Mouse (Mus musculus): ENCODE measurements around the gene Ftsj3.
A peak's percentile ranks its signal among the peaks of the same experiment; 100 is the strongest.
"Not testable (repeated sequence)": the region's sequence is repeated elsewhere in the genome, so short reads cannot be mapped to it uniquely, and the experiment has no call there.

Ftsj3 gene

DNA sequence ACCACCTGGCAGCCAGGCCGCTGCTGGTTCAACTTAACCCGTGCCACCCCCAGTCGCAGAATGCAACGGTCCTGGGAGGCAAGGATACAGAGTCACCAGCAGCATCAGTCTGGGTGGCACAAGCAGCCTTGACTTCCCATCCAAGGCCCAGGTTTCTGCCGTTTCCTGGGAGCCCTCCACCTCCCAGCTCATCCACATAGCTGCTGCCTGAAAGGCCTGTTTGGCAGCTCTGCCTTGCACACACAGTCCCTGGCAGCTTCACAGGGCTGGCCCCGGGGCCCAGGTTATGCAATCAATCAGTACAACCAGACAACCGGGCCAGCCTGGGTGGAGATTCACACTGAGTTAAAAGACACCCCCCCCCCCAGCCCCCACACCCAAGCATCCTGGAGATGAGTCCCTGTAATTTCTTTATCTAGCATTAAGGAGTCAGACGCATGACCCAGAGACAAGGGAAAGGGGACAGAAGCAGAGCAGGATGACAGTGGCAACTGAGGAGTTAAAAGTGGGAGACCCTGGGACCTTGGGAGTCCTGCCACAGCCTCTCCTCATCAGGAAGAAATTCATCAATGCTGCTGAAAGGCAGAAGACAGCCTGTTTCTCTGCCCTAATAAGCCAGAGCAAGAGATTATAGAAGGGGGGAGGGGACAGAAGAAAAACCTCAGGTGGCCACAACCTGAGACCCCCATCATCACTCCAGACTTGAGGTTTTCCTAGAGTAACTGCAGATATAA, 12.6 kb upstream of the Ftsj3 start:
- DNase-seq = peak; percentile 72

DNA sequence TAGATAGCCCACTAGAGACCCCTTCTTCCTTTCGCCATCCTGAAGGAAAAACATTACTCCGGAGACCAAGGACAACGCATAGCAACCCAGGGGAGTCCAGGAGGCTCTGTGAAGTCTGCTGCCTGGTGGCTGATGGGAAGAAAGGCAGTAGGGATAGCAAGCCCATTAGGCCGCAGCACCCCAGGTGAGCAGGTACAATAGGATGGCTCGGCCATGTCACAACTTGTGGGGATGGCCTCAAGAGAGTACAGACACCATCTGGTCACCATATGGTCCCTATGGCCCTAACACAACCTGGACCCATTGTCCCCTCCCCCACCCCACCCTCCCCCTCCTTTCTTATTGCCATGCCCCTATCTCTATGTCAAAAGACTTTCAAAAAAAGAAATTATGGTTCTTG, 12.0 kb upstream of the Ftsj3 start:
- DNase-seq = no peak

DNA sequence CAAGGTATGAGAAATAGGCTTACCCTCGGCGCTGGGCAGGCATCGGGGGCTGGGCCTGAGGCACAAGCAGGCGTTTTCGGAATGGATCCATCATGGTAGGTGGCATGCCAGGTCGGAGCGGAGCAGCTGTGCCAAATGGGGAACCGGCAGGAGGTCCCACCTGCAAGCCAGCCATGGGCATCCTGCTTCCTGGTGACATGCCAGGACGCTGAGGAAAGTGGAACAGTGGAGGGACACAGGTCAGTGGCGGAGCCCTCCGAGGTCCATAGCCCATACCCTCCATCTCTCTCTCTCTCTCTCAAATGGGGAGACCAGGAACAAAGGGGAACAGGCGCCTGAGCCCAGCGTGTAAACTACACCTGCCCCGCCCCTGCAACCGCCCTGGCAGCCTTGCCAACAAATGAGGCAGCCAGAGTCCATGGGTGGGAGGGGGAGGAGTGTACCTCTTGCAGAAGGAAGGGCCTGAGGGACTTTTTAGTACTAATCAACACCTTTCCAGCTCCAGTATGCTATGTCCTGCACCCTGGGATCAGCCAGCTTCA, 11.5 kb upstream of the Ftsj3 start:
- peak; percentile 67 for DNase-seq

DNA sequence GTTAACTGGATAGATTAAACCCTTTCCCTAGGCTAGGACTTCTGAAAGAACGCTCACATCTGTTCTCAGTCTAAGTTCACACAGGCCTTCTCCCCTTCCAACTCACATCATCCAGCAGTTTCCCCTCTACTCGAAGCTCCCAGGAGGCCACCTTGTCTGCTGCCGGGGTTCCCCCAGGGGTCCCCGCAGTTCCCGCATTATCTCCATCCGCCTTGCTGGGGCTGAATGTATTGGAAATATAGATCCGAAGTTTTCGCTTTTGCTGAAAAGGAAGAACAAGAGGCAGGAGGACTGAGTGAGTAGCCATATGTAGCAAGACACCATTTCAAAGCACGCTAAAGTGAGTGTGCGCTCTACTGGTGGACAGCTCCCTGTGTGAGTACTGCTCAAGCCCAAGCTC, 10.6 kb upstream of the Ftsj3 start:
- no peak for DNase-seq

DNA sequence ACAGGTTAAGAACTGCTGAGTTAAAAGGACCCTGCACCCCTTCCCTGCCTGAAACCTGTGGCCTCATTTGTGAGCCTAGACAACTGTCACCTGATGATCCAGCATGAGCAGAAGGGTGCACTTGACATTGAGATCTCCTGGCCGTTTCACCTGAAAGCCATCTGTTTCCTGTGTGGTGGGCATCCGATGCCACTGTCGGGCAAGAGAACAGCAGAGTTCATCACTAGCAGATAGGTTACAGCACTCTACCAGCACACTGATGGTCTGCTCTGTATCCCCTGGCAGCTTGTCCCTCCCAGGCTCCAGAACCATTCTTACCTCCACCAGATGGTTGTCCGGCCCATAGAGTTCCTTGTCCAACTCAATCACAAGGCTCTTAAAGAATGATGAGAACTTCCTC, 9.7 kb upstream of the Ftsj3 start:
- no peak for DNase-seq

DNA sequence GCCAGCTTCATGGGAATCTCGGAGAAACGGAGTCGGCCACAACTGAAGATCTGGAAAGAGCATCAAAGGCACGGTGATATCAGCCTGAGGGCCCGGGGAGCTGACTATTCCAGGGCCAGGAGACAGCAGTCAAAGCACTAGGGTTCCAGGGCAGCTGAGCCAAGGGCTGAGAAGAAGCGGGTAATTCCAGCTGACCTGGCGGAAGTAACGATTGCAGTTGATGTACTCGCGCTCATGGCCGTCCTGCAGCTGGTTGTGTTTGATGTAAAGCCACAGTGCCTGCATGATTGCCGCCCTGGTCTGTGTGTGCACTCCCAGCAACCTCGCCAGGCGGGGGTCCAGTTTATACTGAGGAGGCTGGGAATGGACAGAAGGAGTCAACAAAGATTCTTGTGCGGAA, 9.1 kb upstream of the Ftsj3 start:
- no peak for DNase-seq

DNA sequence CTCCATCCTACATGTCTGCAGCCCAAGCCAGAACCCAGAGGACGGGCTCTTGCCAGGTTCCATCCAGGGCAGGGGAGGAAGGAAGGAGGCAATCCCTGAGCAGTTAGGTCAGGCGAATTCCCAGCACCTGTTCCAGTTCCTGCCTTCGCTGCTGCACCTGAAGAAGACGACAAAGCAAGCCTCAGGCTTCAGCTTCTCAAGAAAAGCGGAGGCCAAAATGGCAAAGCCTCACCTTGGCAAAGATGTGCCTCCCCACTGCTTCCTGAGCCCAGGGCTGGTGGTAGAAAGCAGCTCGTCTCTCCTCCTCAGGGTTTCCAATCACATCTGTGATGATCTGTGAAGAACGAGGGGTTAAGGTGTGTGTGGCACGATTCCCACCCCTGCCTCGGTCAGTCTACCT, 8.1 kb upstream of the Ftsj3 start:
- DNase-seq = no peak

DNA sequence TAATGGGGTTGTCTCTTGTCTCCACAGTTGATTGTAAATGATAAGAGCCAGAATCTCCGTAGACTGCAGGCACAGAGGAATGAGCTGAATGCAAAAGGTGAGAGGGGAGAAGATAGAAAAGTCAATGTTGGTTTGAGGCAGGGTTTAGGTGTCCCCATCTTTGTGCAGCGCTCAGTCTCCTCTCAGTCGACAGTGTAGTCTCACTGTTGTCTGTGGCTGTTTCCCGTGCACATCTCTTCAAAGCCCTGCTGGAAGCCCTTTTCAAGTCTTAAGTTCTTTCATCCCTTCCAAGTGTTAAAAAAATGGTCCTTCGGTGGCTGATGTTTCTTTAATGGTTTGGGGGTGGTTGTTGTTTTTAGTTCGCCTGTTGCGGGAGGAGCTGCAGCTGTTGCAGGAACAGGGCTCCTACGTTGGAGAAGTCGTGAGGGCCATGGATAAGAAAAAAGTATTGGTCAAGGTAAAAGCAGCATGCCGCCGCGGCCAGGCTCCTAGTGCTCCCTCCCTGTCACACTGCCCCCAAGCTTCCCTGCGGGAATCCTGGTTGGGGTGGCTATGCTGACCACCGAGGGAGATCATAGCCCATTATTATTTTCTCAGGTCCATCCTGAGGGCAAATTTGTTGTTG, 5.1 kb upstream of the Ftsj3 start:
- DNase-seq = no peak

DNA sequence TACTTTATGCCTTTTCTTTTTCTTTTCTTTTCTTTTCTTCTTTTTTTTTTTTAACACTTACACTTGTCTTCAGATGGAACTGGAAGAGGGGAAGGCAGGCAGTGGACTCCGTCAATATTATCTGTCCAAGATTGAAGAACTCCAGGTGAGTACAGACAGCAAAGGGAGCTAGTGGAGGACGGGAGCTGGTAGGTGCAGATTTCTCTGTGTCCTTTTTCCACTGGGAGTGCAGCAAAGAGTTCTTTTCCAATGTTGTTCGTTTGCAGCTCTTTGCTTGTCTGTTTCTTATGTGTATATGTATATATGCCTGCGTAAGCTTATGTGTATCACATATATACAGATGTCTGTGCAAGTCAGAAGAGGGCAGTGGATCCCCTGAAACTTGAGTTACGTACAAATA, 896 bp upstream of the Ftsj3 start:
- no peak for DNase-seq

DNA sequence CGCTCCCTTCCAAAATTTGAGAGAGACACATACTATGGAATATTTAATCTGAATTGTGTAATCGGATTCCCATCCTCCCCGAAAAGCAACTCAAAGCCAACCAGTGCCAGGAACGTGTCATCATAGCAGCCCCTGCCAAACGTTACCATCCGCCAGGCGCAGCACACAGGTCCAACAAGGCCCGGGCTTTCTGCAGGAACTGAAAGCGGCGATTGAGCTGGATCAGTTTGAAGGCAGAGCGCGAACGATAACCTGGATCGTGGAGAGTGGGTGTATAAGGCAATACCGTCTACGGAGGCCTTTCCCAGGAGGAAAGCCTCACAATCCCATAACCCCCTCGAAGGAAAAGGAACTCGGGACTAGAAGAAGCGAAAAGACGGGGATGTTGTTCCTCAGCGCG, 705 bp downstream of the Ftsj3 start:
- DNase-seq = no peak

DNA sequence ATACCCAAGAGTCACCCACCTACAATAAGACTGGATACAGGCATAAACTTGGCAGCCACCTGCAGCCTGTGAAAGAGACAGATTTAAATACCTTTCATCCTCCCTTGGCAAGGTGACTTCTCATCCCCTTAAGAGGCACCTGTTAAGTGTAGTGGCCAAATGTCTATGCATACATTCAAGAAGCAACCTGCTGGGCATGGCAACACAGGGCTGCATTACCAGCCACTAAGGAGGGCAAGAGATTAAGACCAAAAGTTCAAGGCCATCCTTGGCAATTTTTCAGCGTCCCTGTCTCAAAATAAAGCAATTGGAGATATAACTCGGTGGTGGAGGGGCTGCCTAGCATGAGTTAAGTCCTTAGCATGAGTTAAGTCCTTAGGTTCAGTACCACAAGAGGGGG, 1.1 kb downstream of the Ftsj3 start:
- DNase-seq = no peak

DNA sequence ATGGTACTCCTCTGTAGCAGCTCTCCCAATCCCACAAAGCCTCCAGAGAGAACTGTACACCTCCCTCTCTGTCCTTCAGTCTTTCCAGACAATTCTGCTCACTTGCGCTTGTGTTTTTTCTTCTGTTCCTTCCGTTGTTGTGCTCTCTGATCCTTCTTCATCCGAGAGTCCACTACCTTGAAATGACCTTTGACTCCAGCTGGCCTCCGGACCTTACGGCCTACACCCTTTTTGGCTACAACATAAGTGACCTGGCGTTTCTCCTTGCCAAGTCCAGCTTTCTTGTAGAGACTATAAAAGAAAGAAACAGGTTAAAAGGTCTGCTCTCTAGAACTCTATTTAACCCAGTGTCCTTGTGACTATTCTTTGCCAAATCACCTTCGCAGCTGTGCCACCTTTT, 6.6 kb downstream of the Ftsj3 start:
- peak; percentile 59 for DNase-seq

DNA sequence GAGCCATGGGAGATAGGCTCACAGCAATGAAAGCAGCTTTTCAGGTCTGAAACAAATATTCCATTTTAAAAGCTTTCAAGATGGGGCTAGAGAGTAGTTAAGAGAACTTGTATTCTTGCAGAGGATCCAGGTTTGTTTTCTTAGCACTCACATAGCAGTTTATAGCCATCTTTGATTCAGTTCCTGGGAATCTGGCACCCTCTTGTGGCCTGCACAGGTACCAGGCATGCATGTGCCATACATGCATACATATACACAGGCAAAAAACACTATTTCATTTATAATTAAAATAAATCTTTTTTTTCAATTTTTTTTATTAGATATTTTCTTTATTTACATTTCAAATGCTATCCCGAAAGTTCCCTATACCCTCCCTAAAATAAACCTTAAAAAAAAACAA, 9.0 kb downstream of the Ftsj3 start:
- DNase-seq = no peak

DNA sequence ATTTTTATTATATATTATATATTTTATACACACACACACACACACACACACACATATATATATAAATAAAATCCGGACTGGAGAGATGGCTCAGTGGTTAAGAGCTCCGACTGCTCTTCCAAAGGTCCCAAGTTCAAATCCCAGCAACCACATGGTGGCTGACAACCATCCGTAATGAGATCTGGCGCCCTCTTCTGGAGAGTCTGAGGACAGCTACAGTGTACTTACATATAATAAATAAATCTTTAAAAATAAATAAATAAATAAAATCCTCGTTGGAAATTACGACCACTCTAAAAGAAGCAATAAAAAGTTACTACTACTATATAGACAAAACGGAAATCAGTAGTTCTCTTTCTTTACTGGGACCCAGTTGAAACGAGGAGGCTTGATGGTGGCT, 21.9 kb downstream of the Ftsj3 start:
- DNase-seq = not testable (repeated sequence)

DNA sequence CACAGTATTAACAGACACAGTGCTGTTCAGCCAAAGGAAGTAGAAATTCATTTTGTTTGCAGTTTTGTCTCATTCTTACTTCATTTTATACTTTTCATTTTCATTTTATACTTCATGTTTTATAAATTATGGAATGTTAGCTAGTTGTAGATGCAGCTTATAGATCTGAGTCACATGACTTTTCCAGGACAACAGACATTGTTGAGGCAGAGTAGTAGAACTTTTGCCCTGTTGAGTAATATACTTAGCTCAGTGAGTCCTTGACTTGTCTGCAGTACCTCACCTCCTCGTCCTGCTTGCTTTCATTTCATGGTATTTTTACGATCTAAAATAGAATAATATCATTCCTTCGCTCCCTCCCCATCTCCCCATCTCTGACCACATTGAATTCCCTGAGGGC, 35.3 kb downstream of the Ftsj3 start:
- DNase-seq = no peak

DNA sequence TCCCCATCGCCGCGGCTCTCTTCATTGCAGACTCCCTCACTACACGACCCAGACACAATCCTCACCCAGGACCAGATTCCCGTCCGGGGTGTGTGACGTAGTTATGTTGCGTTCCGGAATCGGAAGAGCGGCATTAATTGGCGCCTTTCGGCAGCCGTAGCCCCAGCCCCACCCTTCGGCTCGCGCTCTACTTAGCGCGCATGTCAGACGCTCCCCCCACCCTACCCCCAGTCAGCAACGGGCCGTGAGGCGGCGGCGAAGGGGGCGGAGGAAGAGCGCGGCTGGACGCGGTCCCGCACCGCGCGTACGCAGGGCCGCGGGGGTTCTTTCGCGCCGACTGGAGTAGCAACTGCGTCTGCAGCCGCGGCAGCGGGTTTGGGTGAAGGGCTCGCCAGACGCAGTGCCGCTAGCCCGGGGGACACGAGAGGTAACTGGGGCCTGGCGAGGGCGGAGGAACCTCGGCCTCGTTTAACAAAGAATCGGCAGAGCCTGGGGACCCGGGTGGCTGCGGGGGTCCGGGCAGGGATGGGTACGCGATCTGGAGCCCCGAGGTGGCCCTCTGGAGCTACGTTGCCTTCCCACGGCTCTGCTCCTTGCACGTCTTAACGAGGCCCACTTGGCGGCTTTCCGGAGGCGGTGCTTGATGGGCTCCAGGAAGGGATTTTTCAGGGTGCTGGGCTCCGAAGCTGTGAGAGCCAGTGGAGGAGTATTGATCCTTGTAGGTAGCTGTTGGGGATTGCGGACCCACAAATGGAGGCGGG, 39.0 kb downstream of the Ftsj3 start, which contains the start of gene Ddx42:
Gene Ddx42, plus strand, starts transcription at position 197 of the 761 bp plus-strand sequence.
- peak; percentile 91 for DNase-seq

DNA sequence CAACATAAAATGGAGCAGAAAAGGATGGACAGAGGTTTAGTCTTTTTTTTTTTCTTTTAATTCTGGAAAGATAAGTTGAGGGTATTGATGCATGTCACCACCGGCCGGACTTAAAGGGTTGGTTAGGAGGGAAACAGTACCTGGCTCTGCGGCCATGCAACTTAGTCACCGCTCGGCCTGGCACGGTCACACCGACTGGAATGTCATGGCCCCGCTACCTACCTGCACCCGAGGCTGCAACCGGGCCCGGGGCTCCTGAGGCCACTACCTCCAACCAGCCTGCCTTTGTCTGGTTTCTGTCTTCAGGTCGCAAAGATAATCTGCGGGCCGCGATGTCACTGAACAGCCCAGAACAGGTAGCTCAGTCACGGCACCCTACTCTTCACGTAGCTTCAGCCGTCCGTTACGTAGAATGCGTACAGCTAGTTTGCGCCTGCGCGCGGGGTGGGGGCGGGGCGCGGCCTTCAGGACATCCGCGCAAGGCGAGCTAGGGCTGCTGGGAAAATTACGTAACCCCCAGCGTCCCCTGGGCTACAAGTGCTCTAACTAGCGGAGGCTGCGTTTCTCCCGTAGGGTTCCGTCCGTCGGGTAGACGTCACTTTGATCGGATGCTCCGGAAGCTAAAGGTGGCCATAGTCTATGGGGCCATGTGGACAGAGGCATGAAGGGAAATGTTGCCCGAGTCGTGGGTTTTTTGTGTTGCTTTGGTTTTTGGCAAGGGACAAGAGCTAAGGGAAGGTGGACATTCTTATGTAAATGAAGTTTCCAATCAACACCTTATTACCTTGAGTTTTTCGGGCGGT, 39.8 kb downstream of the Ftsj3 start, which contains the start of gene Ccdc47:
Gene Ccdc47, minus strand, starts transcription at position 418 of the 803 bp plus-strand sequence.
- DNase-seq = peak; percentile 98

DNA sequence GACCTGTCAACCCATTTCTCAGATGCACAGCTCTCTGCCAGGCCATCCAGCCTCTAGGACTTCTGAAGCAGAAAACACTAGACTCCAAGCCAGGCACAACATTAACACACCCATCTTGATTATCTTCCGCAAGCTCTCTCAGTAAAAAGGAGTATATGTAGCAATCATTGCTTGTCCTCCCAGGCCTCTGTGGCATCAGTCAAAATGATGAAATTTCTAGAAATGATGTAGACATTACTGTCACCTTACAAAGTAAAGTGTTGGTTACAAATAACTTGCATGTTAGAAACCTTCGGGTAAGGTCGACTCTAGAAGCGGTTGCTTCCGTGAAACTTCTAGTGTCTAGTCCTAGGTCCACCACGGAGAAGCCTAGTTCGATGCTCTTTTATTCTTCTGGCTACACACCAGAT, 40.4 kb downstream of the Ftsj3 start:
- no peak for DNase-seq

DNA sequence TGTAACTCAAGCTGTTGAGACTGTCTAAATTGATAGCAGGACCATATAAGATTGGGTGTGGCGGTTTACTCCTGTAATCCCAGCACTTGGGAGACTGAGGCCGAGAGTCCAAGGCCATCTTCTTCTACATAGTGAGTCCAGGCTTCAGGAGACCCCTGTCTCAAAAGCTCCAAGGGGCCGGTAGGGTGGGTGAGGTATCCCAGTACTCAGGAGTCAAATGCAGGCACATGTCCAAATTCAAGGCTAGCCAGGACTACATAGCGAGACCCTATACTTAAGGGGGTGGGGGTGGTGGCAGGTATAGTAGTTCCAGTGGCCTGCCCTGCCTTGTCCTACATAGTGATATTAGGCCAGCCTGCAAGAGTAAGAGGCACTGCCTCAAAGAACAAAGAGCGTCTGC, 41.0 kb downstream of the Ftsj3 start:
- DNase-seq = no peak

DNA sequence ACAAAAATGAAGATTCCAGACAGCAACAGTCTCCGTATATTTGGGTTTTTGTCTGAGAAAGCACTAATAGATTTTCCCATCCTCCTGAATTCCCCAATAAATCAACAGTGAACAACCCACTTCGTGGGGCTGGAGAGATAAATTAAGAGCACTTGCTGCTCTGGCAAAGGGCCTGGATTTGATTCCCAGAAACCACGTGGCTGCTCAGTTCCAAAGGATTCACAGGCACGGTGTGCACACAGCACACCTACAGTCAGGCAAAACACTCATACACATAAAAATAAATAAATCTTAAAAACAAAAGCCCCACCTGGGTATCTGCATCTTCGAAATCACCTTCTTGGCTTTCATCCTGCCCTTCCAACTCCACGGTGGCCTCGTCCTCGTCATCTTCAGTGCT, 43.1 kb downstream of the Ftsj3 start:
- no peak for DNase-seq

DNA sequence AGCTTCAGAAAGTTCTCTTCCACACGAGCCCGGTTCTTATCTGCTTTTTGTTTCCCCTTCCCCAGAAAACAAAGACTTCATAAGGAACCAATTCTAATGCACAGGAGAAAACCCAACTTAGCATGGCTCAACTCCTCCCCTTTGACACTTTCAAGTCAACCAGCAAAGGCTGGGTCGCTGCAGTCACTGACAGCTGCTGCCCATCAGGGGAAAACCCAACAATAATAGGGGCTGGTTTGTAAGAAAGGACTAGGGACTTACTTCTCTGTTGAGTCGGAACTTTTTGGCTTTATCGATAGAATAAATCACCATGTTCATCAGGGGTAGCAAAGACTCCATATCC, 53.8 kb downstream of the Ftsj3 start, which contains the start of gene Strada:
Gene Strada, minus strand, starts transcription at position 46 of the 343 bp plus-strand sequence.
- DNase-seq = no peak

DNA sequence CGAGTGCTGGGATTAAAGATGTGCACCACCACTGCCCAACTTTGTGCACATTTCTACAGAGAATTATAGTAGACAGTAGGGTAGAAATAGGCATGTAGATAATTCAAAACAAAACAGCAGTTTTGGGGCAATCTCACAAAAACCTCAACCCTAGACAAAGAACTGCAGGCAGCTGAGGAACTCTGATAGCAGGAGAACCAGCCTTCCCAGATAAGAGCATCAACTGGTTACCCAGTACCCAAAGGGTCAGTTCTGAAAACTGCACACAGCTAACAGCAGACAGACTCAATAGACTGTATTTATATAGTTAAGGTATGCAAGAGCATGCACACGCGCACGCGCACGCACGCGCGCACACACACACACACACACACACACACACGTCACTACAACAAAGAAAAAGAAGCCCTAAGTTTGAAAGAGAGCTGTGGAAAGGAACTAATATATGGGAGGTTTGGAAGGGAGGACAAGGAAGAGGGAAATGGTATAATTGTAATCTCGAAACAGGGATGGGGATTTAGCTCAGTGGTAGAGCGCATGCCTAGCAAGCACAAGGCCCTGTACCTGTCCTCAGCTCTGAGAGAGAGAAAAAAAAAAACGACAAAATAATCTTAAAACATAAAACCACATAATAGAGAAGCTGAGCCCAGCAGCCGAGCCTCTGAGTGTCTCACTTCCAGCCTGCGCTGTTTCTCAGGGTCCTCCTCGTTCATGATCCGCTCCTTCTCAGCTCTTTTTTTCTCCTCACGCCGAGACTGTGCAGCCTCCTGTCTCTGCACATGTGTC, 54.3 kb downstream of the Ftsj3 start:
- DNase-seq = no peak

Measured in kidney, adult 11 months (tissue).